ENCODE assay signal across 27 mouse cellular contexts in the genomic region with DNA sequence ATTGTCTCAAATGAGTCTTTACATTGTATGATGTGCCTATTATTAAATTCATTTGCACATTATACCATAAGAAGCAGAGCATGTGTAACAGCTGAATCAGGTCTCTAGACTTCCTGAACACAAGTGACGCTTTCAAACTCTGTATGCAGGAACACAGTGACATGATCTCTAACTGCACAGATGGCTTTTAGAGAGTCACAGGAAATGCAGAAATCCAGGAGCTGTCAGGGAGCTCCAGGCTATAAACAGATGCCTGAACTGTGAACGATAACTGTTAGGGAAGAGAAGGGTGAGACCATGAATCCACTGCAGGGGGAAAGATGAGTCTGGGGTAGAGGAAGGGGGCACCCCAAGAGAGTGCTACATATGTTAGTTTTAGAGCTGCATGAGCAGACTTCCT.
A peak's percentile ranks its signal among the peaks of the same experiment; 100 is the strongest.
DNase-seq lines count a peak whose midpoint lies in the region; ATAC-seq and TF ChIP-seq lines count a peak whose summit lies in the region.
"Had no signal": no experiment of that assay in that cellular context is flagged by ENCODE, and none has a peak within 500 bp of the region (broad histone marks: within the 10 kb centered on the region; RNA-seq: fewer than 3 reads in every experiment).

No protein-coding gene starts in this region.

- no peak overlapping the region for H3K4me3 ChIP-seq in forebrain, embryonic 15.5 days
- no peak overlapping the region for H3K4me3 ChIP-seq in forebrain, embryonic 13.5 days
- H3K4me3 ChIP-seq in kidney, postnatal 0 days (replicated peaks; ENCODE audit: low read depth, low read length), result no peak overlapping the region
- H3K4me3 ChIP-seq in kidney, embryonic 16.5 days (ENCODE audit: low read length), result no peak overlapping the region
- H3K4me3 ChIP-seq: heart, embryonic 12.5 days; heart, embryonic 15.5 days had no signal

- no peaks in the 10 kb centered on the region for H3K27me3 ChIP-seq in forebrain, embryonic 15.5 days
- H3K27me3 ChIP-seq in forebrain, embryonic 13.5 days, result no peaks in the 10 kb centered on the region
- H3K27me3 ChIP-seq in kidney, postnatal 0 days (ENCODE audit: insufficient read depth, low read length), result no peaks in the 10 kb centered on the region
- H3K27me3 ChIP-seq in kidney, embryonic 16.5 days (ENCODE audit: insufficient read depth, low read length), result no peaks in the 10 kb centered on the region
- H3K27me3 ChIP-seq: CH12.LX; heart, embryonic 12.5 days; heart, embryonic 15.5 days; Patski had no signal

- no peak overlapping the region for H3K27ac ChIP-seq in forebrain, embryonic 15.5 days (replicated peaks)
- H3K27ac ChIP-seq in forebrain, embryonic 13.5 days, result no peak overlapping the region
- no peak overlapping the region for H3K27ac ChIP-seq in kidney, postnatal 0 days
- no peak overlapping the region for H3K27ac ChIP-seq in kidney, embryonic 16.5 days (ENCODE audit: low read length)
- H3K27ac ChIP-seq: heart, embryonic 15.5 days; hindbrain, embryonic 14.5 days; hindbrain, postnatal 0 days had no signal

- H3K9ac ChIP-seq in forebrain, embryonic 15.5 days (replicated peaks), result no peak overlapping the region
- no peak overlapping the region for H3K9ac ChIP-seq in forebrain, embryonic 13.5 days
- no peak overlapping the region for H3K9ac ChIP-seq in kidney, postnatal 0 days (ENCODE audit: low read depth, low read length)
- no peak overlapping the region for H3K9ac ChIP-seq in kidney, embryonic 16.5 days (replicated peaks; ENCODE audit: low read length)
- H3K9ac ChIP-seq: heart, embryonic 12.5 days; heart, embryonic 15.5 days; hindbrain, embryonic 14.5 days had no signal

- ATAC-seq in forebrain, embryonic 15.5 days (replicated peaks), result 0 out of 2 replicates have a peak, but pooled peaks have one; percentile 46
- no peak for ATAC-seq in forebrain, embryonic 13.5 days
- ATAC-seq in kidney, postnatal 0 days (replicated peaks; ENCODE audit: low FRiP score, low read depth), result no peak
- ATAC-seq in kidney, embryonic 16.5 days (ENCODE audit: low FRiP score, low TSS enrichment), result no peak
- ATAC-seq: hindbrain, postnatal 0 days; inflammation-experienced regulatory T-cells, adult 6 months; intestine, embryonic 16.5 days; Patski had no signal

- no peaks in the 10 kb centered on the region for H3K4me1 ChIP-seq in forebrain, embryonic 15.5 days
- no peaks in the 10 kb centered on the region for H3K4me1 ChIP-seq in forebrain, embryonic 13.5 days
- no peaks in the 10 kb centered on the region for H3K4me1 ChIP-seq in kidney, postnatal 0 days (replicated peaks; ENCODE audit: insufficient read depth, low read length)
- no peaks in the 10 kb centered on the region for H3K4me1 ChIP-seq in kidney, embryonic 16.5 days (ENCODE audit: insufficient read depth, low read length)
- H3K4me1 ChIP-seq: heart, embryonic 12.5 days; heart, embryonic 15.5 days had no signal

- H3K36me3 ChIP-seq in forebrain, embryonic 15.5 days, result no peaks in the 10 kb centered on the region
- H3K36me3 ChIP-seq in forebrain, embryonic 13.5 days (ENCODE audit: poor library complexity, severe bottlenecking), result no peaks in the 10 kb centered on the region
- no peaks in the 10 kb centered on the region for H3K36me3 ChIP-seq in kidney, postnatal 0 days (ENCODE audit: insufficient read depth, low read length)
- no peaks in the 10 kb centered on the region for H3K36me3 ChIP-seq in kidney, embryonic 16.5 days (ENCODE audit: insufficient read depth, low read length)
- H3K36me3 ChIP-seq: G1E; heart, embryonic 12.5 days; heart, embryonic 15.5 days had no signal

- no peak overlapping the region for H3K4me2 ChIP-seq in forebrain, embryonic 15.5 days (replicated peaks)
- no peak overlapping the region for H3K4me2 ChIP-seq in forebrain, embryonic 13.5 days
- H3K4me2 ChIP-seq in kidney, postnatal 0 days (ENCODE audit: low read length), result no peak overlapping the region
- no peak overlapping the region for H3K4me2 ChIP-seq in kidney, embryonic 16.5 days (replicated peaks; ENCODE audit: low read depth, low read length)
- H3K4me2 ChIP-seq: heart, embryonic 12.5 days; heart, embryonic 15.5 days; hindbrain, embryonic 14.5 days had no signal

- no peak for TF ChIP-seq CTCF in kidney, postnatal 0 days (IDR thresholded peaks at IDR 0.05; ENCODE audit: low read depth)

- 73% methylated on average over 2 of the region's 2 CpGs for WGBS in forebrain, embryonic 15.5 days
- 75% methylated on average over 2 of the region's 2 CpGs for WGBS in forebrain, embryonic 13.5 days
- 36% methylated on average over 2 of the region's 2 CpGs for WGBS in kidney, postnatal 0 days
- 47% methylated on average over 2 of the region's 2 CpGs for WGBS in kidney, embryonic 16.5 days

- H3K9me3 ChIP-seq in forebrain, embryonic 15.5 days, result no peaks in the 10 kb centered on the region
- no peaks in the 10 kb centered on the region for H3K9me3 ChIP-seq in forebrain, embryonic 13.5 days (replicated peaks)
- no peaks in the 10 kb centered on the region for H3K9me3 ChIP-seq in kidney, postnatal 0 days (replicated peaks; ENCODE audit: low read length)
- H3K9me3 ChIP-seq in kidney, embryonic 16.5 days (ENCODE audit: low read length), result no peaks in the 10 kb centered on the region
- H3K9me3 ChIP-seq: G1E; heart, embryonic 12.5 days; heart, embryonic 15.5 days had no signal

- peak; percentile 16 for DNase-seq in kidney, postnatal 0 days (ENCODE audit: low spot score)
- DNase-seq in brain, adult 2 months (ENCODE audit: low read depth, low spot score), result peak; percentile 51
- DNase-seq in telencephalon, adult 2 months (ENCODE audit: low read depth, low spot score), result peak; percentile 26
- no peak for DNase-seq in cerebellum, postnatal 4 days (ENCODE audit: low spot score in 2 of 2)
- DNase-seq: adrenal gland, postnatal 10 days; adrenal gland, postnatal 36 days; B cell, adult 2 months; cerebellum, adult 11-12 months; cerebellum, adult 8-10 months; cerebellum, postnatal 10 days; cerebellum, postnatal 36 days; gastrocnemius, postnatal 25 days; heart, adult 18-20 months; heart, postnatal 14 days; heart, postnatal 4 days had no signal

Comparison
In these comparisons a context has a peak if more than half of its experiments do, and no peak if none do; other contexts are left out.
1. DNase-seq: peak in kidney, postnatal 0 days (single experiment), brain, adult 2 months (single experiment) and telencephalon, adult 2 months (single experiment); none in cerebellum, postnatal 4 days (0 of 2).